Mouse (Mus musculus): ENCODE measurements around the gene Gm19345. TPM values are rescaled to one million over a fixed set of nuclear protein-coding genes. Genes with fewer than 3 reads are reported as not detected.

Gene Gm19345
- 1 to 10 TPM; 1.7 to 2.2 TPM for total RNA-seq (2021)
- long read RNA-seq, experiment 1: 0 reads
- long read RNA-seq, experiment 2, partial matches to known transcripts: 0 of 1 reads
- long read RNA-seq, experiment 2, other reads (novel, unspliced or antisense): 1 of 1 reads

DNA sequence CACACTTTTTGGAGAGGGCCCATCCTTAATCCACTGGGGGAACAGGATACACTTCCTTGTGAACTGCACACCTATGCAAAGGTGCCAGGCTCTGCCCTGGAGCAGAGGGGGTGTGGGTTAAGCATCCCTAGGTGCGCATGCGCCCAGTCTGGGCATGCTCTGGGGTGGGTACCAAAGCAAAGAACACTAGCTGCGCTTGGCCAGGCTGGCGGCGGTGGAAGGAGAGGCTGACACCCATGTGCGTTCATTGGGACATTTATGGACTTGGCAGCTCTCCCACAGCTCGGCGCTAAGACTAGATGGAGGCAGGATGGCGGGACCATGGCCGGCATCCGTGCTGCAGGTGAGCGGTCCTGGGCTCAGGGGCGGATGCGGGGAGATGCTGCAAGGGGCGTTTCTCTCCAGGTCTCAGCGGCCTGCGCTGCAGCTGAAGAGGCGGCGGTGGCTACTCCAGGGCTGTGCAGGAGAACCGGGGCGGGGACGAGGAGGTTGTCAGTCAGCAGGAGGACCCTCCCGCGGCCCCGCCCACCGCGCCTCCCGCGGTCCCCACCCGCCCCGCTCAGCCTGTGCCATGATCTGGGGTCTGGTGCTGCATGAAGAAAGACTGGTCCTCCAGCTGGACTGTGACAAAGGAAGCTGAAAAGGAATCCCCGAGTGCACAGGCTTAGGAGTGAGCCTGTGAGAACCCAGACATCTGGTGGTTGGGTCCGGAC lies at the start of gene Gm19345:
Gm19345 (plus strand) TSS at position 146 of the 713 bp plus-strand sequence.
- no peak for TF ChIP-seq CTCF (IDR thresholded peaks at IDR 0.05)
- DNase-seq (ENCODE audit: extremely low spot score in 1 of 2, low spot score in 2 of 2): peak; percentile 39
- intact Hi-C loops (cut with DNase I): no loop called here
- Histone ChIP-seq H3K4me3 (peak within 1 kb of the TSS; percentile 47), H3K27ac (no peak within 1 kb of the TSS)

DNA sequence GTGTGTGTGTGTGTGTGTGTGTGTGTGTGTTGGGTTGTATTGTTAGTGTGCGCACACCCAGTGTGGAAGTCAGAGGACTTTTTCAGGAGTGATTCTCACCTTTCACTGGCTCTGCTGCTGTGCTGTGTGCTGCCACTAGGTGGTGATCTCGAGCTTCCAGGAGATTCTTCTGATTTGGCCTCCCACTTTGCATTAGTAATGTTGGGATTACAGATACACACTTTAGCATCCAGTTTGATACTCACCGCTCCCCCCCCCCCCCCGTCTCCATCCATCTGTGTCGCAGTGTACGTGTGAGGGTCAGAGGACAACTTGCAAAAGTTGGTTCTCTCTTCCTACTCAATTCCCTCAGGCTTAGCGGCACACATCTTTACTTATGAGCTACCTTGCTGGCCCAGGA lies 48.8 kb upstream of the Gm19345 start:
- no peak overlapping the region for H3K27ac ChIP-seq
- intact Hi-C loops (cut with DNase I): loop anchor here (1.0 to 5.0 kb wide), 2 partner anchors 40 to 154 kb away; no protein-coding TSS in a partner anchor
- peak; percentile 70 to 75 for DNase-seq (ENCODE audit: extremely low spot score in 1 of 2, low spot score in 2 of 2)
- no peak overlapping the region for H3K4me3 ChIP-seq
- TF ChIP-seq CTCF (IDR thresholded peaks at IDR 0.05): peak; percentile 72

DNA sequence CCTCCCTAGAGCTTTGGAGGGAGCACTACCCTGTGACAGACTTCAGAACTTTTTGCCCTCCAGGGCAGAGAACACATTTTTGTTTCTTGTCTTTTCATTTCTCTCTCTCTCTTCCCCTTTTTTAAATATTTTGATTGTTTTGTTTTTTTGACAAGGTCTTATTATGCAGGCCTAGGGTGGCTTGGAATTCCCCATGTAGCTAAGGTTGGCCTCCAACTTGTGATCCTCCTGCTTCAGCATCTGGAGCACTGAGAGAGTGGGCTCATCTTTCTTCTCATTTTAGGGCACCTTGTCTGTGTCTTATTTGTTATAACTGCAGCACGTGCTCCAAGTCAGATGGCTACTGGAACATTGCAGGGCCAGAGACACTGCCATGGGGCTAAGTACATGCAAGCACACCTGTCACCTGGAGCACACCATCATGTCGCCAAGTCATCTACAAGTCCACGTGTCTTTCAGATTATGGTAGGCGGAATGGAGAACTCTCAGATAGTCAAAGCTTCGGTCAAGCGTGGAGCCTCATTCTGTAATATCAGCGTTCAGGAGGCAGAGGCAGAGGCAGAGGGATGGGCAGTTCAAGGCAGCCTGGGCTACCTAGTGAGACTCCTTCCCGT lies 45.3 kb upstream of the Gm19345 start:
- no peak overlapping the region for H3K4me3 ChIP-seq
- TF ChIP-seq CTCF (IDR thresholded peaks at IDR 0.05): no peak
- DNase-seq (ENCODE audit: extremely low spot score in 1 of 2, low spot score in 2 of 2): no peak
- intact Hi-C loops (cut with DNase I): no loop called here
- H3K27ac ChIP-seq: no peak overlapping the region

DNA sequence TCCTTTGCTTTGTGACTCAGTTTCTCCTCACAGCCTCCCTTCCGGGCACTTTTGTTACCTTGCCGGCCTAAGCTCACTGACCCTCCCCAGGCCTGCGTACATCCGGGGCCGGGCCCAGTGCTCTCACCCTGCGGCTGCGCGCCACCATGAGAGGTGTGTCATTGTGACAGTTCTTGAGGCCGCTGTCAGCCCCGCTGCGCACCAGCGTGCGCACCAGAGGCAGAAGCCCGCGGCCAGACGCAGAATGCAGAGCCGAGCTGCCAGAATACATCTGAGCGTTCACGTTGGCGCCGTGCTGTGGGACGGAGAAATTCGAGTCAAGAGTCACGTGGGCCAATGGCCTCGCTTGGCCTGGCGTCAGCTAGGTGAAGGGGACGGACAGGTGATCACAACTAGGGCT lies 42.4 kb upstream of the Gm19345 start:
- DNase-seq (ENCODE audit: extremely low spot score in 1 of 2, low spot score in 2 of 2): peak in 1 of 2 experiments; percentile 24
- intact Hi-C loops (cut with DNase I): no loop called here
- Histone ChIP-seq H3K4me3 (peak overlapping the region; percentile 24; the same call in 1 of the 2 replicates), H3K27ac (no peak overlapping the region)
- no peak for TF ChIP-seq CTCF (IDR thresholded peaks at IDR 0.05)

DNA sequence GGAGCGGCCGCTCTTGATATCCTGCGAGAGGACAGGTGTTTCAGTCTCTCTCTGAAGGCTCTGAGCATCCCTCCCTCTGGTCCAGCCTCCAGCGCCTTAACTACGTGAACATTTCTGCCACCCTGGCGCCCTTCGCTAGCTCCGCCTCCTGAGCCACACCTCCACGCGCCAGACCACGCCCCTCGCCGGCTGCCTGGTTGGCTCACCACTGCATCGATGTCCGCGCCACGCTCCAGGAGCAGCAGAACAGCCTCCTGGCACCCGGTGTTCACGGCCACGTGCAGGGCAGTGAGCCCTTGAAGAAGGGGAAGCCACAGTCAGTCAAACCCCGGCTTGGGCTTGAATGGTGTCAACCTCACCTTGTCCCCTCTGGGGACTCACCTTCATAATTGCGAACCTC lies 40.7 kb upstream of the Gm19345 start:
- no peak for TF ChIP-seq CTCF (IDR thresholded peaks at IDR 0.05)
- H3K27ac ChIP-seq: no peak overlapping the region
- H3K4me3 ChIP-seq: no peak overlapping the region
- DNase-seq (ENCODE audit: extremely low spot score in 1 of 2, low spot score in 2 of 2): no peak
- intact Hi-C loops (cut with DNase I): no loop called here

DNA sequence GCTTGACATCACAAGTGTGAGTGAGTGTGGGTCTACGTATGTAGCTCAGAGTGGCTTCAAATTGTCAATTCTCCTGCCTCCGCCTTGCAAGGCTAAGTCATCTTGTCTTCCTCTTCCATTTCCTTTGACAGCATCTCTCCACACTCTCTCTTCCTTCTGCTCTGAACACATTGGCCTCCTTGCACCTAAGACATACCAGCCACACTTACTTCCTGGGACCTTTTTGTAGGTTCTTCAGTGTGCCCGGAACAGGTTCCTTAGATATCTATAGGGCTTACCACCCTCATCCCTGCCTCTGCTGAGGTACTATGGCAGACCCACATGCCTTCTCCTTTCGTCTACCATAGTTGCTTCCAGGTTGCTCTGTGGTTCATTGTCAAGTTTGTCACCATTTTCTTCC lies 38.6 kb upstream of the Gm19345 start:
- no peak overlapping the region for H3K4me3 ChIP-seq
- no peak for DNase-seq (ENCODE audit: extremely low spot score in 1 of 2, low spot score in 2 of 2)
- H3K27ac ChIP-seq: no peak overlapping the region
- intact Hi-C loops (cut with DNase I): no loop called here
- no peak for TF ChIP-seq CTCF (IDR thresholded peaks at IDR 0.05)

DNA sequence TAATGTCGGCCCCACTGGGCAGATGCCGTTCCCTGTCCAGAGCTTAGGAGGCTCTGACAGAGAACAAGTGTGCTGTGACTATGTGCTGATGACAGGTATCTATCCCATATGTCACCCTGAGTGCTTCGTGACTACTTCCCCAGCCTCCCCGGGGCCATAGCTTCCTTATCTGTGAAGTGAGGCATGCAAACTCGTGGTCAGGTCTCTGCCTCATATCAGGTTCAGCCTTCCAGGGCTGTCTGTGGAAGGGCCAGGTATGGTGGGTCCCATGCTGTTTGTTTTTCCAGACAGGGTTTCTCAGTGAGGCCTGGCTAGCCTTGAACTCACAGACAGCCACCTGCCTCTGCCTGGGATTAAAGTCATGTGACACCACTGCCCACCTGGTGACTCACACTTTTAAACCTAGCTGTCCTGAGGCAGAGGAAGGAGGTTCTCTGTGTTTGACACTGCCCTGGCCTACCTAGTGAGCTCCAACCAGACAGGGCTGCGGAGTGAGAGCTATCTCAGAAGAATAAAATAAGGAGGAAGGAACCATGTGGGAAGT lies 38.2 kb upstream of the Gm19345 start:
- no peak overlapping the region for H3K4me3 ChIP-seq
- no peak overlapping the region for H3K27ac ChIP-seq
- TF ChIP-seq CTCF (IDR thresholded peaks at IDR 0.05): no peak
- no peak for DNase-seq (ENCODE audit: extremely low spot score in 1 of 2, low spot score in 2 of 2)
- intact Hi-C loops (cut with DNase I): no loop called here

DNA sequence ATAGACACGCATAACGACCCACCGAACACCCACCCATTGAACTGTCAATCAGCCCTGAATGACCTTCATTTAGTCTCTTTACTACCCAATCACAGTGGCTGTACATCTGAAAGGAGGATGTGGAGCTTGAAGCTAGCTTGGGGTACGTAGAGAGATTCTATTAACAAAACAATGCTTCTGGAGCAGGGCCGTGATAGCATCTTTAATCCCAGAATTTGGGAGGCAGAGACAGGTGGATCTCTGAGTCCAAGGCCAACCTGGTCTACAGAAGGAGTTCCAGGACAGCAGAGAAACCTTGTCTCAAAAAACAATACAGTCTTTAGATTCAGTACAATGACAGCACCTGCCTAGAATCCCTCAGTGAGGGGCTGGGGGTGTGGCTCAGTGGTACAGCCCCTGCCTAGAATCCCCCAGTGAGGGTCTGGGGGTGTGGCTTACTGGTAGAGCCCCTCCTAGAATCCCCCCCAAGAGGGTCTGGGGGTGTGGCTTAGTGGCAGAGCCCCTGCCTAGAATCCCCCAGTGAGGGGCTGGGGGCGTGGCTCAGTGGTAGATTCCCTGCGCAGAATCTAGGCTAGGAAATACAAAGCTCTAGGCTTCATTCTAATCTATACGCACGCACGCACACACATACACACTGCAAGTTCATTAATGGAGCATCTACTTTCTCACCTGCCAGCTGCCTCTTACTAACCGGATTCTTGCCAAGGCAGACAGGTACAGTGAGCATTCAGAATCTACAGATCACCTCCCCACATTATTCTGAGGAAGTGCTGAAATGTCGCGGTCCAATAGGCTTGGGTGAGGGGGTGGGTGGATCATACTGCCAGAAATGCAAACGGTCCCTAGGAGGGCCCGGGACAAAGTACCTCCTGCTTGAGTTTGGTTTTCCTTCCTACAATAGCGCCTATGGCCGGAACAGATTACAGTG lies 36.2 kb upstream of the Gm19345 start:
- Histone ChIP-seq H3K4me3 (peak overlapping the region; percentile 44), H3K27ac (no peak overlapping the region)
- intact Hi-C loops (cut with DNase I): no loop called here
- no peak for DNase-seq (ENCODE audit: extremely low spot score in 1 of 2, low spot score in 2 of 2)
- TF ChIP-seq CTCF (IDR thresholded peaks at IDR 0.05): no peak

DNA sequence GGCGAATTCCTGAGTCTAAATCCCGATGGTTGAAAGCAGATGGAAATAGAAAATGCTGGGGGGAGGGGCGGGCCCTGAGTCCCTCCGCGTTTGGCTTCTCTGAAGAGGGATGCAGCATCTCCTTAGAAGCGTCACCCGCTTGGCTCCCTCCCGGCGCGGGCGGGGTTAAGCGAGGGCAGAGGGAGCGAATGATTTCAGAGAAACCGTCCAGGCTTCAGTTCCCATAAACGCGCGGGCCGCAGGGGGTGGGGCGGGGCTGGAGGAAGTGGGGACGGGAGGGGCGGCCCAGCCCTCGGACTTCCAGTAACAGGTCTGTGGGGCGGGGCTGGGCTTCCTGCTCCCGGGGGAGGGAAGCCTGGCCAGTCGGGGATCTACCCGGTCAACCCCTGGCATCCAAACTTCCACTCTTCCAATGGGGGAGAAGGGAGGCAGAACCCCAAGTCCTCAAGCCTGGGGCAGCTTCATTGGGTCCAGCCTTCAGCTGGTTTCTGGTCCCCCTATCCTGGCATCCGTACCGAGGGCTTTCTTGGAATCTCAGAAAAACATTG lies 35.5 kb upstream of the Gm19345 start:
- DNase-seq (ENCODE audit: extremely low spot score in 1 of 2, low spot score in 2 of 2): peak; percentile 31 to 38
- no peak overlapping the region for H3K27ac ChIP-seq
- peak overlapping the region; percentile 44 for H3K4me3 ChIP-seq
- no peak for TF ChIP-seq CTCF (IDR thresholded peaks at IDR 0.05)
- intact Hi-C loops (cut with DNase I): no loop called here

DNA sequence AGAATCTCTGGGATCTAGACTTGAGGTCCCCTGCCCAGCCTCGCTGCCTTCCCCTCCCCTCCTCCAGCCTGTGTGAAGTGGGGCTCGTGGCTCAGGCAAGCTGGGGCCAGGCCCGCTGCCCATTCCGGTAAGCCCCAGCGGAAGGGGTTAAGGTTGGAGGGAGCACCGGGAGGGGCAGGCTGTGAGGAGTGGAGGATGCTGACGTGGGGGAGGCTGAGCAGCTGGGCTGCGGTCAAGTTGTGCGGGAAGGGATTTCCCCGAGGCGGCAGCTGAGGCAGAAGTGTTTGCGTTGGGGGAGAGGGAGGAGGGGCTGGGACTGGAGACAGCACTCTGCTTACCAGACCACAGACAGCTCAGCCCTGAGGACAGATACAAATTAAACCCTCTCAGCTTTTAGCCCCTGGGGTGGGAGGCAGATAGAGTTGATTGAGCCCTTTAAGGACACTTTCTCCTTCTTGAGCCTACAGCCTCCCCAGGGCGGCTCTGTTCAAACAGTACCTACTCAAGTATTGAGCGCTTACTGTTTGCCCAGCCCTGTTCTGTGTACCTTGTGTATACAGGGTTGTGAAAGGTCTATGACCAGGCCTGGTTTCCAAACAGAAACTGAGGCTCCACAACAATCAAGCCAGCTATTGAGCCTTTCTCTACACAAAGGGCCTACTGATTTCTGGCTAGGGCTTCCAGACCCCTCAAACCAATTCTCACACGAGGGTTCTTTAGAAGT lies 34.3 kb upstream of the Gm19345 start:
- no peak overlapping the region for H3K27ac ChIP-seq
- DNase-seq (ENCODE audit: extremely low spot score in 1 of 2, low spot score in 2 of 2): no peak
- intact Hi-C loops (cut with DNase I): no loop called here
- no peak overlapping the region for H3K4me3 ChIP-seq
- TF ChIP-seq CTCF (IDR thresholded peaks at IDR 0.05): no peak

DNA sequence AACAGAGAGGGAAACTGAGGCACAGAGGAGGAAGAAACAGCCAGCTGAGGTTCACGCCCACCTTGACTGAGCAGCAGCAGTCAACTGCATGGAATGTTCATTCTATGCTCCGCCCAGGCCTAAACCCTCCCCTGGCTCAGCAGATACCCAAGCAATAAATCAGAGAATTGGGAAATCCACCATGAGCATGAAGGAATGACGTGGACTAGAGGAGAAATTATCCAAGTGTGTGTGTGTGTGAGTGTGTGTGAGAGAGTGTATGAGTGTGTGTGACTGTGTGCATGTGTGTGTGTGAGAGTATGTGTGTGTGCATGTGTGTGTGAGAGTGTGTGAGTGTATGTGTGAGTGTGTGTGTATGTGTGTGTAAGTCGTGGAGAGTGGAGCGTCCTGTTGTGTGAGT lies 33.4 kb upstream of the Gm19345 start:
- H3K27ac ChIP-seq: no peak overlapping the region

More for the DNA sequence above, 33.4 kb upstream of the Gm19345 start:
- H3K4me3 ChIP-seq: no peak overlapping the region
- intact Hi-C loops (cut with DNase I): no loop called here
- no peak for TF ChIP-seq CTCF (IDR thresholded peaks at IDR 0.05)
- no peak for DNase-seq (ENCODE audit: extremely low spot score in 1 of 2, low spot score in 2 of 2)
